Mouse (Mus musculus) MN1 (cell line): Measurements from ENCODE around the gene H2afj.

Source experiments
- DNase-seq: peaks from one replicate; pipeline ENCODE4 v3.0.0-alpha.2; 2016; ENCODE audit warnings: low spot score

The H2afj gene

GRCm38 (mm10) chr6:136847267-136847666, 39.2 kb downstream of the H2afj start:
- DNase-seq, result no peak

DNA sequence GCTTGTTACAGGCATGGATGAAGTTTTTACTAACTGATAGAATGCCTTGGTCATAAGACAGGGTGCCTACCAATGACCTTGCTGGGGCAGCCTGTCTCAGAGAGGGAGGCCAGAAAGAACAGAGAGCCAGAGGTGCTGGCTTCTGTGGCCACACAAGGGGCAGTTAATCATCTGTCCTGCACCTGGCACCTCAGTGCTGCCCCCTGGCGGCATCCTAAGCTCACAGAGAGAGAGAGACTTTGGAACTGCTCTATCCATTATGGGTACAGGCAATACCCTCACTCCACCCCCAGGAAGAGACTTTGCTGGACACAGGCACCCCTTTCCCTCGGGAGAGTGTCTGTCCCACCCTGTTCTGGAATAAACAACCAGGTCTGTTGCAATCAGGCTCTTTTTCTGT, 39.7 kb downstream of the H2afj start:
- no peak for DNase-seq

DNA sequence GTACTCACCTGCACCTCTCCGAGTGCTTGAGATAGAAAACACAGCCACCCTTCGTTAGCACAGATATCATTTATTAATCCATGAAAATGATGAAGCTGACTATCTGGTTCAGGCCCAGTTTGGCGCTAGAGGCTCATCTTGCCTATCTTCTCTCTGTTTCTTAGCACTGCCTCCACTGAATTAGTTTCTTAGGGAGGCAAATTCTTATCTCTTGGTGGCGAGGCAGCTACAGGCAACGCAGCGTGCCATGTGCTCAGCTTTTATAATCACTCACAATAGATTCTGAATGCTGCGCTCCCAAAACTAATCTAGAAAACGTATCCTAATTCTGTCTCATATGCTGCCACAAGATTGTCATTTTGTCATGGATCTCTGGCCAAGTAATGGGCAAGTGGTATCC, 40.4 kb downstream of the H2afj start:
- no peak for DNase-seq

GRCm38 (mm10) chr6:136848971-136849370, 40.9 kb downstream of the H2afj start:
- no peak for DNase-seq

DNA sequence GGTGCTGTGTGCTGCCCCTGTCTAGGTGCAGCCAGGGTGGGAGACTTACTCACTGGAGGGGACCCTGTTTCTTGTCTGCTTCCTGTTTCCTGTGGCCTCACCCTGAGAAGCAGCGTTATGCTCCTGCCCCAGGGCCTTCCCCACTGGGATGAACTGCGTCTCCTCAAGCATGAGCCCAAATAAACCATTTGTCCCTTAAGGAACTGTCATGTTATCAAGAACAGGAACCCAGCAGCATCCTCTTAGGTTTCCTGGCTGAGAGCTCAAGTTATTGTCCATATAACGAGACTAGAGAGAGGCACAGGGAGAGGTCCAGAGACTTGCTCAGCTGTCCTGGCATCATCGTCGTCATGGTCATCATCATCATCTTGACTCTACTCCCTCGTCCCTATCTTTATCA, 42.2 kb downstream of the H2afj start:
- no peak for DNase-seq

GRCm38 (mm10) chr6:136852348-136852747, 44.3 kb downstream of the H2afj start:
- no peak for DNase-seq

- no peak for DNase-seq
These were observed 44.7 kb downstream of the H2afj start for GRCm38 (mm10) chr6:136852762-136853161.

GRCm38 (mm10) chr6:136854361-136854781, 46.3 kb downstream of the H2afj start:
- DNase-seq, result no peak

GRCm38 (mm10) chr6:136855183-136855582, 47.1 kb downstream of the H2afj start:
- DNase-seq, result no peak

GRCm38 (mm10) chr6:136856071-136856636, 48.1 kb downstream of the H2afj start:
- no peak for DNase-seq

DNA sequence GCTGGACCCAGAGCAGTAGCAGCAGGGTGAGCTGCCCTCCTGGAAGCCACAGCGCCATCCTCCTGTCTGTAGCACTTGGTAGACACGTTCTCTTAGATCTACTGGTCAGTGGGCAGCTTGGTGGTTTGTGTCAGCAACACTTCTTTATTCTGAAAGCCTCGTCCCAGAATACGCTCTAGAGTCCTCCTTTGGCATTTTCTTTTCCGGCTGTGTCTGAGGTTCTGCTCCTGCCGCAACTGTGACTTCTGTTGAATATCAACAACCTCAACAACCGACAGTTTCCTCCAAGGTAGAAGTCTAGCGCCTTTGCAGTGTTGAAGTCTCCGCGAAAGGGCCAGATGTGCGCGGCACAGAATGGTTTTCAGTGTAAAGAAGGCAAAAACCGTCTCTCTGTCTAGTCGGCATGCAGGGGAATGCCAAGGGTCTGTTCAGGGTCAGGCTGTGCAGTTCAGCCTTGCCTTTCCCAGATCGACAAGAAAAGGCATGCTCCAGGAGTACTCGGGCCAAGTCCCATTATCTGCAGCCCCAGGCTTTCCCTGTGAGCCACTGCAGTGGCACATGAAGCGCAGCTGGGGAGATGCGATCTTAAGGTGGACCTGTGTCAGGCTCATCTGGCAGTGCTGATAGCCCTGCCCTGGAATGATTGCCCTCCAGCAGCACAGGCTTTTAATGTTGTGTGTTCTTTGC, 49.3 kb downstream of the H2afj start, which contains the start of gene Art4:
Gene Art4 (minus strand): TSS at position 548 of the 687 bp plus-strand sequence.
- no peak for DNase-seq

GRCm38 (mm10) chr6:136857873-136858260, 49.8 kb downstream of the H2afj start:
- DNase-seq, result no peak

GRCm38 (mm10) chr6:136858420-136858819, 50.4 kb downstream of the H2afj start:
- DNase-seq, result no peak
